Mouse (Mus musculus): ENCODE measurements around the gene Nkd1. TPM values are rescaled to one million over a fixed set of nuclear protein-coding genes. Genes with fewer than 3 reads are reported as not detected.
A peak's percentile ranks its signal among the peaks of the same experiment; 100 is the strongest.

Gene Nkd1
- polyA plus RNA-seq, 1 experiment from 2014 or later, result 49.7 TPM

- Histone ChIP-seq H3K27ac (replicated peaks) (no peak overlapping the region), H3K27me3 (replicated peaks; ENCODE audit: low read depth, poor library complexity, severe bottlenecking) (no peaks in the 10 kb centered on the region), H3K9me3 (no peaks in the 10 kb centered on the region), H3K36me3 (replicated peaks) (peaks cover 71% of the 10 kb centered on the region), H3K4me1 (peaks cover 31% of the 10 kb centered on the region), H3K4me3 (no peak overlapping the region)
- DNase-seq (ENCODE audit: low spot score), result no peak
- WGBS, result 90% methylated on average over 9 of the region's 9 CpGs
Observed at GRCm38 (mm10) chr8:88542596-88543213, 21.6 kb downstream of the Nkd1 start.

- DNase-seq (ENCODE audit: low spot score), result no peak
- Histone ChIP-seq H3K4me1 (peaks cover 24% of the 10 kb centered on the region), H3K36me3 (replicated peaks) (peaks cover 72% of the 10 kb centered on the region), H3K27ac (replicated peaks) (no peak overlapping the region; the same call in 1 of the 2 replicates), H3K9me3 (peaks cover 8% of the 10 kb centered on the region; the same call in 1 of the 2 replicates), H3K27me3 (replicated peaks; ENCODE audit: low read depth, poor library complexity, severe bottlenecking) (no peaks in the 10 kb centered on the region), H3K4me3 (no peak overlapping the region)
- 61% methylated on average over 4 of the region's 4 CpGs for WGBS
Observed at GRCm38 (mm10) chr8:88544677-88545076, 23.5 kb downstream of the Nkd1 start.

DNA sequence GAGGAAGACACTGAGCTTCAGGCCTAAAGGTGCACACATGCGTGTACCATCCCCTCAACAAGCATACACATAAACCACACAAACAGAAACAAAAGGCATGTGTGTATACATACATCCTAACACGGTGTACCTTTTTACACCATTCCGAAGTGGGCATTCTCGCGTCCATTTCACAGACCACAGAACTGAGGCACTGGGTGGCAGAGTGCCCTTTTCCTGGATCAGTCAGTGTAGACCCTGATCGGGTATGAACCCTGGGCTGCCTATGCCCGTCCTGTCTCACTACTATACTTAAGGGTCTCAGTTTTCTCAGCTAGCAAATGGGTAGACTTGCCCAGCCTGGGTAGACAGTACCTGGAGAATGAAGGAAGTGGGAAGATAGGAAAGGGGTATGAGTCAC, 24.3 kb downstream of the Nkd1 start:
- Histone ChIP-seq H3K27ac (replicated peaks) (peak overlapping the region; percentile 67; the same call in 1 of the 2 replicates), H3K4me3 (no peak overlapping the region), H3K4me1 (peaks cover 24% of the 10 kb centered on the region), H3K36me3 (replicated peaks) (peaks cover 68% of the 10 kb centered on the region), H3K27me3 (replicated peaks; ENCODE audit: low read depth, poor library complexity, severe bottlenecking) (no peaks in the 10 kb centered on the region), H3K9me3 (peaks cover 8% of the 10 kb centered on the region; the same call in 1 of the 2 replicates)
- no peak for DNase-seq (ENCODE audit: low spot score)
- 96% methylated on average over 7 of the region's 7 CpGs for WGBS

DNA sequence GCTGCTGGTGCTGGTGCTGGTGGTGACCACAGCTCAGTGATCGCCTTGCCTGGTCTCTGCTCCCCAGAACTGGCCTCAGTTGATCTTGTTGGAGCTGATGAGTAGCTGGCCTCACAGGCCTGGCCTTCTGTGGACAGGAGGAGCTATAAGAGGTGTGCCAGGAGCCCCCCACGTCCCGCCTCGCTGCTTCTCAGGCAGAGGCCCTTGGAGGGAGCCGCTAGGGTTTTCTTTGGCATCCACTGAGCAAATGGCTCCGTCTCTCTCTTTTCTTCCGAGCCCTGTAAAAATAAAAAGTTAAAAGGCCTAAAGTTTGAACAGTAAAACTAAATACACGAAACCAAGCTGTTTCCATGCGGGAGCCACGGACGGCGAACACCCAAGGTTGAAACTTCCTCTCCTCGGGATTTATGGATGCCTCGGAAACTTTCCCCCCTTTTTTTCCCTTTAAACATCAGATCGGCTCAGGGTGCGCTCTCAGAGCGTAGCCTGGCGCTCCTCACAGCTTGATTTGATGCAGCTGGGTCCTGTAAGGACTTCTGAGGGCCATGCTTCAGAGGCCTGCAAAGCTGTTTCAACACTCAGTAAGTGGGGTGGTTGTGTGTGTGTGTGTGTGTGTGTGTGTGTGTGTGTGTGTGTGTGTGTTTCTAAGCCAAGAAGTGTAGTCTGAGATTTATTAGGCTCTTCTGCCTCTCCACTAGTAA, 25.0 kb downstream of the Nkd1 start:
- peaks cover 62% of the 10 kb centered on the region for H3K36me3 ChIP-seq (replicated peaks)
- DNase-seq (ENCODE audit: low spot score), result no peak
- H3K4me3 ChIP-seq, result no peak overlapping the region
- H3K9me3 ChIP-seq, result peaks cover 8% of the 10 kb centered on the region; the same call in 1 of the 2 replicates
- peak overlapping the region; percentile 67 for H3K27ac ChIP-seq (replicated peaks)
- peaks cover 24% of the 10 kb centered on the region for H3K4me1 ChIP-seq
- 85% methylated on average over 18 of the region's 18 CpGs for WGBS
- no peaks in the 10 kb centered on the region for H3K27me3 ChIP-seq (replicated peaks; ENCODE audit: low read depth, poor library complexity, severe bottlenecking)

DNA sequence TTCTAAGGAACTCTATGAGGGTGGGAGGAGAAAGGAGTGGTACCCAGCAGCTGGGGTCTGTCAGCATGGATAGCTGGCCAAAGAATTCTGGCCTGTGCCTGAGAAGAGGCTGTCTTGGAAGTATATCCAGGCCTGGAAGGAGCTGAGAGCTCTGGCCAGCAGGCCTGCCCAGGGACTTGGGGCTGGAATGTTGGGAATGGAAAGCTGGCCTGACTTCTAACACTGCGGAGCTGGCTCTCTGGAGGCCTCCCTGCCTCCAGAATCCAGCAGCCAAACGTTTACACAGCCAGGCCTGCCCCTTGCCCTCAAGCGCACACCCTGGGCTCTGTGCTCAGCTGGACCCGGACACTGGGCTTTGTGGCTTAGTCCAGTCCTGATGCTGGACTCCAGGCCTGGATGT, 34.5 kb downstream of the Nkd1 start:
- 63% methylated on average over 4 of the region's 4 CpGs for WGBS
- H3K27me3 ChIP-seq (replicated peaks; ENCODE audit: low read depth, poor library complexity, severe bottlenecking), result no peaks in the 10 kb centered on the region
- H3K9me3 ChIP-seq, result no peaks in the 10 kb centered on the region
- no peak overlapping the region for H3K4me3 ChIP-seq
- no peak overlapping the region for H3K27ac ChIP-seq (replicated peaks)
- peaks cover 7% of the 10 kb centered on the region; the same call in 1 of the 2 replicates for H3K4me1 ChIP-seq
- no peak for DNase-seq (ENCODE audit: low spot score)
- H3K36me3 ChIP-seq (replicated peaks), result peaks cover 38% of the 10 kb centered on the region

- 87% methylated on average over 6 of the region's 6 CpGs for WGBS
- peaks cover 27% of the 10 kb centered on the region for H3K36me3 ChIP-seq (replicated peaks)
Observed at GRCm38 (mm10) chr8:88559985-88560473, 38.9 kb downstream of the Nkd1 start.

GRCm38 (mm10) chr8:88561402-88561801, 40.2 kb downstream of the Nkd1 start:
- peaks cover 31% of the 10 kb centered on the region for H3K4me1 ChIP-seq
- H3K9me3 ChIP-seq, result no peaks in the 10 kb centered on the region
- DNase-seq (ENCODE audit: low spot score), result no peak
- WGBS, result 73% methylated on average over 3 of the region's 3 CpGs
- no peaks in the 10 kb centered on the region for H3K27me3 ChIP-seq (replicated peaks; ENCODE audit: low read depth, poor library complexity, severe bottlenecking)
- H3K4me3 ChIP-seq, result no peak overlapping the region
- H3K27ac ChIP-seq (replicated peaks), result no peak overlapping the region
- peaks cover 16% of the 10 kb centered on the region for H3K36me3 ChIP-seq (replicated peaks)

More at GRCm38 (mm10) chr8:88559985-88560473, 38.9 kb downstream of the Nkd1 start:
- no peaks in the 10 kb centered on the region for H3K9me3 ChIP-seq
- no peak overlapping the region for H3K27ac ChIP-seq (replicated peaks)
- H3K4me1 ChIP-seq, result peaks cover 28% of the 10 kb centered on the region
- no peak overlapping the region for H3K4me3 ChIP-seq
- no peak for DNase-seq (ENCODE audit: low spot score)
- H3K27me3 ChIP-seq (replicated peaks; ENCODE audit: low read depth, poor library complexity, severe bottlenecking), result no peaks in the 10 kb centered on the region

DNA sequence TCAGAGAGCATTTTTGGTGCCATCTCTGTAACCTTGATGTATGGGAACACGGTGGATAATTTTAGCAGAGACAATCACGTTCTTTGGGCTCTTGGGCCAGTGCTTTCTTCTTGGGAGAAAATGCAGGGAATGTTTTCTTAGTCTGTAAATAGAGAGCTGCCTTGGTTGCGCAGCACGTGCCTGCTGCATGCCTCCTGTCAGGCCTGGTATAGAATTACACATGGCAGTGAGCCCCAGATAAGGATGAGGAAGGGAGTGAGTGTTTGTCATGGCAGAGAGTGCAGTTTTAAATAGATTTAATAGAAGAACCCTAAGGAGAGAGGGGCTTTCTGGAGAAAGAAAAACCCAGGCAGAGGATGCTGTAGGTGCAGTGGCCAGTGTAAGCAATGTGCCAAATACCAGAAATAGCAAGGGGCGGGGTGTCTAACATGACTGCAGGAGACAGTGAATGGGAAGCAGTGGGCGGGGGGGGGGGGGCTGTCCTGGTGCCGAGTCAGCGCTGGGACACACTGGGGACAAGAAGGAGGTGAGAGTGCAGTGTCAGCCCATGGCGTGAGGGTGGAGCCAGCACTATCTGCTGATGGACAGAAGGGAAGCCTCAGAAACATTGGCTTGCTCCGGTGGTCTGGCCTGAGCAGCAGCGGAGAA, 43.2 kb downstream of the Nkd1 start:
- WGBS, result 58% methylated on average over 9 of the region's 11 CpGs
- H3K9me3 ChIP-seq, result no peaks in the 10 kb centered on the region
- peak overlapping the region; percentile 37; the same call in 1 of the 2 replicates for H3K27ac ChIP-seq (replicated peaks)
- no peaks in the 10 kb centered on the region for H3K27me3 ChIP-seq (replicated peaks; ENCODE audit: low read depth, poor library complexity, severe bottlenecking)
- peaks cover 55% of the 10 kb centered on the region for H3K4me1 ChIP-seq
- peaks cover 6% of the 10 kb centered on the region for H3K36me3 ChIP-seq (replicated peaks)
- no peak overlapping the region for H3K4me3 ChIP-seq
- DNase-seq (ENCODE audit: low spot score), result no peak

DNA sequence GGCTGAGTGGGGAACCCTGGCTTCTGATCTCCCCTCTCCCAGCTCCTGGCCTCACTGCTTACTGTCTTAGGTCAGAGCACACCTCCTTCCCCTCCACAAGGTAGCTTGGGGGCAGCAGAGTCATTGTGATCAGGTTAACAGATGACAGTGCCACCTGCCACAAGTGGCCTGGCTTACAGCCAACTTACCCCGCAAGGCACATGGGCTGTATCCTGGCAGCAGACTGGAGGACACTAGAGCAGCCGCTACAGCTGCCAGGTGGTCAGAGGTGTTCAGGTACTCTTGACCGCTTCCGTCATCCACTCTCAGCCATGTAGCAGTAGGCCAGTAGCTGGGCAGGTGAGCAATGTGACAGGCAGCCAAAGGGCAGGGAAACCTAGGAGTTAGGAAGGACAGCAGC, 45.0 kb downstream of the Nkd1 start:
- Histone ChIP-seq H3K9me3 (no peaks in the 10 kb centered on the region), H3K4me3 (no peak overlapping the region), H3K4me1 (peaks cover 70% of the 10 kb centered on the region), H3K27ac (replicated peaks) (no peak overlapping the region), H3K36me3 (replicated peaks) (no peaks in the 10 kb centered on the region), H3K27me3 (replicated peaks; ENCODE audit: low read depth, poor library complexity, severe bottlenecking) (no peaks in the 10 kb centered on the region)
- DNase-seq (ENCODE audit: low spot score), result no peak
- WGBS, result 95% methylated on average over 4 of the region's 4 CpGs

DNA sequence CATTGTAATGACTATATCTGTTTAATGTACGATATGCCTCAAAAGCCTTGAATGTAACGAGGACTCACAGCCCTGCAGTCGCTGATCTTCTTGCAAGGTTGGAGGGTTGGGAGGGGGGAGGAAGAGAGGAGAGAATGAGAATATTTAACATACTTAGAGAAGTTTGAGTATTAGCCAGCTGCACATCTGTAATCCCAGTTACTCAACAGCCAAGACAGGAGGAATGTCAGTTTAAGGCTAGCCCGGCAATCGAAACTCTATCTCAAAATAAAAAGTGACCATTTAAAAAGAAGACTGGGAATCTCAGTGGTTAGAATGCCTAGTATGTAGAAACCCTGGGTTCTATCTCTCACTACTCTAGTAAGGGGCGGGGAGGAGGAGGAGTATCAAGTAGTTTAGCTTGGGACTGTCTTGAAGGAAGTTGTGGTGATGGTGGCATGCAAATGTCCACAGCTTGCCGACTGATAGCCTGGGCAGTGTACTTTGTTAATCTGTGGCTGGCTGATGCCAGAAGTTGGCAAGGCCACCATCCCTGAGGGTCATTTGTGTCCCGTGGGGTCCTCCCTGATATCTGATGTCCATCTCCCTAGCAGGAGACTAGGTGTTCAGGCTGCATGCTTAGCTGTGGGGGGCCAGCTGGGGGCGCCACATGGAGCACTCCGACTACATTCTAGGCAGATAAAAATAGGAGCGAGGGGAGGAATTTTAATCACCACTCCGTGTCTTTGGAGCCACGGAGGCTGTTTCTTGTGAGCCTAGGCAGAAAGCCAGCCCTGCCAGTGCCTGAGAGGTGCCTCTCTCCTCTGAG, 46.4 kb downstream of the Nkd1 start:
- 65% methylated on average over 13 of the region's 13 CpGs for WGBS
- Histone ChIP-seq H3K9me3 (no peaks in the 10 kb centered on the region), H3K4me1 (peaks cover 80% of the 10 kb centered on the region), H3K27me3 (replicated peaks; ENCODE audit: low read depth, poor library complexity, severe bottlenecking) (no peaks in the 10 kb centered on the region), H3K4me3 (no peak overlapping the region), H3K36me3 (replicated peaks) (no peaks in the 10 kb centered on the region), H3K27ac (replicated peaks) (no peak overlapping the region; the same call in 1 of the 2 replicates)
- DNase-seq (ENCODE audit: low spot score), result peak; percentile 54

- DNase-seq (ENCODE audit: low spot score), result no peak
- Histone ChIP-seq H3K4me1 (peaks cover 84% of the 10 kb centered on the region), H3K9me3 (no peaks in the 10 kb centered on the region), H3K4me3 (no peak overlapping the region), H3K27ac (replicated peaks) (no peak overlapping the region; the same call in 1 of the 2 replicates), H3K27me3 (replicated peaks; ENCODE audit: low read depth, poor library complexity, severe bottlenecking) (no peaks in the 10 kb centered on the region), H3K36me3 (replicated peaks) (no peaks in the 10 kb centered on the region)
- WGBS, result 87% methylated on average over 3 of the region's 3 CpGs
Observed at GRCm38 (mm10) chr8:88568211-88568610, 47.1 kb downstream of the Nkd1 start.

DNA sequence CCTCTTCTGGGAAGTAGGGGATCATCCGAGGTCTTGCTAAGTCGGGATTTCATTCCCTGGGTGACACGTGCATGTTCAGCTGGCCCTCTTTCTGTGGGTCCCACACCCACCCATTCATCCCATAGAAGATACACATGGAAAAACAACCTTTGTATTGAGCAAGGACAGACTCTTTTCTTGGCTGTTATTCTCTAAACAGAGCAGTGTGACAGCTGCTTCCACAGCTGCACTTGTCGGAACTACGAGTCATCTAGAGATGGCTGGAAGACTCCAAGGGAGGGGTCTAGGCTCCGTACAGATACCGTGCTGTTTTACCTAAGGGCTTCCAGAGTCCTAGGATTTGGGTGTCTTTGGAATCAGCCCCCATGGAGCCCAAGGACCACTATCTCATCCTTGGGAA, 48.2 kb downstream of the Nkd1 start:
- WGBS, result 83% methylated on average over 7 of the region's 7 CpGs
- Histone ChIP-seq H3K27ac (replicated peaks) (peak overlapping the region; percentile 85), H3K36me3 (replicated peaks) (peaks cover 7% of the 10 kb centered on the region), H3K4me1 (peaks cover 77% of the 10 kb centered on the region), H3K27me3 (replicated peaks; ENCODE audit: low read depth, poor library complexity, severe bottlenecking) (no peaks in the 10 kb centered on the region), H3K9me3 (no peaks in the 10 kb centered on the region), H3K4me3 (no peak overlapping the region)
- DNase-seq (ENCODE audit: low spot score), result no peak
